Mouse (Mus musculus): Measurements from ENCODE around the gene Sptlc3.

The Sptlc3 gene

GRCm38 (mm10) chr2:139637861-139638260, 144.1 kb downstream of the Sptlc3 start:
- DNase-seq (ENCODE audit: low spot score) = no peak

DNA sequence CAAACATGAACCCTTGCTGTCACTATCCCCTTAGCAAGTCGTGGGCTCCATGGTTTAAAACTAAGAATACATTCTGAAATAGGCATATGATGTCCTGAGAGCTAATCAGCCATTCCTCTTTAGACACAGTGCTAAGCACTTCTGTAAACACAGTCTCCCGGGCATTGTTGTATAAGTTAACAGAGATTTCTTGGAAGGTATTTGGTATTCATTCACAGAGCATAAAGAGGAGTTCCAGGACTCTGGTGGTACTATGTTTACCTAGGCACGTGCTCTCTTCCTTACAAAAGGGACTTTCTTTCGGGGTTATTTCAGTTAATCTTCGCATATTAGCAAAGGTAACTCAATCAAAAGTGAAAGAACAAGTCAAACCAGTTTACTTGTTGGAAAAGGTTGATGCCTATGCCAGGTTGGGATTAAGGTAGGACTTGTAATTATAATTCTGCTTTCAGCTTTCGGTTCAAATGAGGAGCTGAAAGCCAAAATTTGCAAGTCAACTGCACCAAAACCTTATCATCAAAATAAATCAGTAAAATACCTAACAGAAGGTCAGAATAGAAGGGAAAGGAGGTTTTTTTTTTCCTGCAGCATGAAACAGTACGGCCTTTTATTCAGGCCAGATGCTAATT, 148.2 kb downstream of the Sptlc3 start:
- DNase-seq (ENCODE audit: low spot score) = no peak

DNA sequence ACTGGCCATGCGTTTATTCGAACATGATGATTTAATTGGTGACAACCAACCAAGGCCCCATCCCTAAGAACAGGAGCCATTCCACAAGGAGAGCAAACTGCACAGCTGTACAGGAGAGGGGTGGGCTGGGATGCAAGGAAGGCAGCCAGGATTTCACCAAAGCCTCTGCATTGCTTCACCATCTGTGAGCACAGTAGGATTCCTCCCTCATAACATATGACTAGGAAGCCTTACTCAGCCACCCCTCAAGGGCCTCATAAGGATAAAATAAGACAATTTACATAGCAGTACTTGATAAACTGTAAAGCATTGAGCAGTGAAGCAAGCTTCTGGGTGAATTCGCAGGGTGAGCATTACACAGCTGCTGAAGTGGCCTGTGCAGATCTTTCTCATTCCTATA, 155.8 kb downstream of the Sptlc3 start:
- no peak for DNase-seq (ENCODE audit: low spot score)

DNA sequence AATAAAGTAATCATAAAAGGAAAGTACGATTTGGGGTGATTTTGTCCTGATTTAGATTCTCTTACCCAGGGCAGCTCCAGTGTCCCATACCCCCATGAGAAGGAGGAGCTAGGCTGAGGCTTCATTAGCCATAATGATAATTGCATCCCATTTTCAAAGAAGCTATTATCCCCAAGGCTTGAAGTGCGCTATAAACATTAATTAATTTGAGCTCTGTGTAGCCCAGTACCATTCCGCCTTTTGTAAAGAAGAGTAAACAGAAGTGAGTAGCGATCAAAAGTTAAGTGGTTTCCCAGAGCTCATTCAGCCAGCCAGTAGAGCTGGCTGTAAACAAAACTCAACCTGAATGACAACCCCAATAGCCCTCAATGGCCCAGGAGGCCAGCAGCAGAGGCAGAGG, 163.0 kb downstream of the Sptlc3 start:
- DNase-seq (ENCODE audit: low spot score) = no peak

DNA sequence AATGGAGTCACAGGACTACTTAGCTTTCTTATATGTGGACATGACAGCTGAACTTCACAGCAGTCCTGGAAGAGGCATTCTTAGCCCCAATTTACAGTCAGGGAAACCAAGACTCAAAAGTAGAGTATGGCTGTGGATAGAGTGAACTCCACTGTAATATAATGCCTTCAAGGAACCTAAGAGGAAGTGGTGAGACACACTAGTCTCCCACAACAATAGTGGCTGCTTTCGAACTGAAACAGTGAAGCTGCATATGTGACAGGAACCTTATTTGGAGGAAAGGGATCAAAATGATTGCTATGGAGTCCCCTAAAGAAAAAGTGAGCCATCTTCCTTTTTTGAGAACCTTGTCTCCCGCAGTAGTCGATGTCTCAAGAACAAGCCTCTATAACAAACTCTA, 178.1 kb downstream of the Sptlc3 start:
- DNase-seq (ENCODE audit: low spot score) = no peak

DNA sequence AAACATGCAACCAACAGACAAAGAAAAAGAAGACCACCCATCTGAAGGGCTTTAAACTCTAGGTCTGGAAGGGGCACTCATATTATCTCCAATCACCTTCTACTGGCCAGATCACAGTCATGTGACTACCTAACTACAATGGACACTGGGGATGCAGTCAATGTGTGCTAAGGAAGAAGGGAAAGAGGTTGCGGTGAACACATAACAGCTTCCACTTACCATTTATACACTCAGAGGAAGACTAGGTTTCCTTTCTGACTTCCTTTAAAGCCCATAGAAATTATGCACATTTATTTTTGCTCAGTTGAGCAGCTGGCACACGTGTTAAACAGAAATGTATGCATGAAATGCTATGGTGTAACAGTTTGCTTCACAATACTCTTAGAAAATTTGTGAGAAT, 178.7 kb downstream of the Sptlc3 start:
- DNase-seq (ENCODE audit: low spot score) = no peak

GRCm38 (mm10) chr2:139677065-139677762, 183.5 kb downstream of the Sptlc3 start:
- DNase-seq (ENCODE audit: low spot score) = no peak

GRCm38 (mm10) chr2:139677809-139678274, 184.1 kb downstream of the Sptlc3 start, which contains the start of gene Ism1:
Ism1 (plus strand) TSS chr2:139678178.
- DNase-seq (ENCODE audit: low spot score) = no peak

DNA sequence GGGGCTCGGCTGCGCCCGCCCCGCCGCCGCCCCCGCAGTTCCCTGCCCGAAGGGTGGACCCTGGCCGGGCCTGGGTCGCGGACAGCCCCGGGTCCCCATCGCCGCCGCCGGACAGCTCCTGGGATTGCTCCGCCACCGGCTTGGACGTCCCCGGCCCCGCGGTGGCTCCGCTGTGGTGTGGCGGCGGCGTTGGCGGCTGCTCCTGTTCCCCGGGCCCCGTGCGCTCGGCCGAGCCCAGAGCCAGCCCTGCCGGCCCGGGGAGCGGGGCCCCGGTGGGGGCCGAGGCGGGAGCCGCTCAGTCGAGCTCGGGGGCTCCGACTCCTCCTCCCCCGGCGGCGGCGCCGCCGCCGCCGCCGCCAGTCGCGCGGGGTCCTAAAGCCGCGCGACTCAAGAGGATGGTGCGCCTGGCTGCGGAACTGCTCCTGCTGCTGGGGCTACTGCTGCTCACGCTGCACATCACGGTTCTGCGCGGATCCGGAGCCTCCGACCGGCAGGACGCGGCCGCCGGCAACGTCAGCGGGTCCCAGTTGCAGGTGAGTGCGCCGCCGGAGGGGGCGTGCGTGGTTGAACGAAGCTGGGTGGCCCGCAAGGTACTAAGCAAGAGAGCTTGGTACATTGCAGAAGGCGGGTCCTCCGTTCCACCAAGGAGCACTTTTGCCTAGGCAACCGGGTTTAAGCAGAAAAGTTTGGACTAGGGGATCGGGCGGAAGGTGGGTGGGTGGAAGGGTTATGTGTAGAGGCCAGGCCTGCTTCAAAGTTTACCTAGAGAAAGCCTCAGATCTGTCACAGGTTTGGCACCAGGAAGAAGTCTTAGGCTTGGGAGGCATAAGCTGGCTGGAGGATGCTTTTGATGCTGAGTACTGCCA, 184.8 kb downstream of the Sptlc3 start:
- DNase-seq (ENCODE audit: low spot score) = no peak

- no peak for DNase-seq (ENCODE audit: low spot score)
These were observed 188.8 kb downstream of the Sptlc3 start for GRCm38 (mm10) chr2:139682540-139682939.
